10 mouse cellular contexts compared by ENCODE assay signal in genomic region chr1:90769301-90769700, GRCm38 (mm10).
"Had no signal": no experiment of that assay in that cellular context is flagged by ENCODE, and none has a peak within 500 bp of the region (broad histone marks: within the 10 kb centered on the region; RNA-seq: fewer than 3 reads in every experiment).

No protein-coding gene starts in this region.

- H3K27ac ChIP-seq: left cerebral cortex, adult 2 months; limb, embryonic 13.5 days; liver, embryonic 14.5 days; midbrain, embryonic 12.5 days had no signal

- H3K27me3 ChIP-seq: limb, embryonic 13.5 days; midbrain, embryonic 12.5 days had no signal

- DNase-seq: kidney, adult 8-10 months; kidney, postnatal 25 days; left cerebral cortex, postnatal 4 days; lung, adult 18-20 months had no signal

- H3K4me3 ChIP-seq: left cerebral cortex, adult 2 months; limb, embryonic 13.5 days; midbrain, embryonic 12.5 days had no signal

- H3K4me1 ChIP-seq: midbrain, embryonic 12.5 days had no signal

- H3K9me3 ChIP-seq: limb, embryonic 13.5 days; midbrain, embryonic 12.5 days had no signal

- H3K4me2 ChIP-seq: limb, embryonic 13.5 days; midbrain, embryonic 12.5 days had no signal

- H3K9ac ChIP-seq: limb, embryonic 13.5 days; liver, embryonic 14.5 days; midbrain, embryonic 12.5 days had no signal

- ATAC-seq: hindbrain, embryonic 16.5 days; inflammation-experienced regulatory T-cells, adult 6 months had no signal

- H3K36me3 ChIP-seq: midbrain, embryonic 12.5 days had no signal
